Mouse (Mus musculus) kidney, adult 2 months (tissue): ENCODE data around the gene Plcd3. TPM values are rescaled to one million over a fixed set of nuclear protein-coding genes. Genes with fewer than 3 reads are reported as not detected.
A peak's percentile ranks its signal among the peaks of the same experiment; 100 is the strongest.

Experiments used
- DNase-seq: peaks from one replicate; pipeline ENCODE4 v3.0.0; 2021
- H3K27ac ChIP-seq: fragments of 200-500 bp; 2 replicates; pipeline ENCODE4 v1.5.1; 2012; ENCODE audit warnings: low read depth, low read length, control low read depth, inconsistent platforms; ENCODE audit not compliant: insufficient read depth
- H3K27me3 ChIP-seq: fragments of 200-500 bp; replicated peaks from 2 replicates; pipeline ENCODE4 v1.6.1; 2012; ENCODE audit warnings: mild to moderate bottlenecking, moderate library complexity, low read length, inconsistent platforms; ENCODE audit not compliant: control insufficient read depth, insufficient read depth
- H3K36me3 ChIP-seq: fragments of 200-500 bp; 2 replicates; pipeline ENCODE4 v1.6.1; 2012; ENCODE audit warnings: mild to moderate bottlenecking, moderate library complexity, low read length, inconsistent platforms; ENCODE audit not compliant: control insufficient read depth, insufficient read depth
- H3K4me1 ChIP-seq: fragments of 200-500 bp; 2 replicates; pipeline ENCODE4 v1.6.1; 2011; ENCODE audit warnings: low read length; ENCODE audit not compliant: control insufficient read depth, insufficient read depth
- H3K4me3 ChIP-seq: fragments of 200-500 bp; 2 replicates; pipeline ENCODE4 v1.5.1; 2011; ENCODE audit warnings: mild to moderate bottlenecking, low read depth, low read length, control low read depth; ENCODE audit not compliant: insufficient read depth
- CTCF ChIP-seq: fragments of 200-500 bp; conservative IDR thresholded peaks from 2 replicates; pipeline ENCODE4 v1.5.1; 2011; ENCODE audit warnings: low read depth, mild to moderate bottlenecking, control low read depth, low read length, moderate library complexity, mixed read lengths; ENCODE audit not compliant: insufficient read depth, insufficient read length
- POLR2A ChIP-seq: fragments of 200-500 bp; IDR thresholded peaks from one replicate; pipeline ENCODE4 v1.6.1; 2011; ENCODE audit warnings: low read depth, low read length, control low read depth
- WGBS: fragments of 180-500 bp; shearing (Covaris S2); methylation state at CpG from one replicate; pipeline ENCODE4 v1.1.7; 2018; 5-methylcytosine and 5-hydroxymethylcytosine counted together
- polyA plus RNA-seq: library from polyadenylated mRNA; depleted of rRNA; stranded (reverse); fragments of >200 nt; gene quantifications from 2 replicates; pipeline ENCODE4 v1.2.3, GENCODE M21; 2012

Plcd3 gene
- polyA plus RNA-seq, 1 experiment: 14.9 TPM

DNA sequence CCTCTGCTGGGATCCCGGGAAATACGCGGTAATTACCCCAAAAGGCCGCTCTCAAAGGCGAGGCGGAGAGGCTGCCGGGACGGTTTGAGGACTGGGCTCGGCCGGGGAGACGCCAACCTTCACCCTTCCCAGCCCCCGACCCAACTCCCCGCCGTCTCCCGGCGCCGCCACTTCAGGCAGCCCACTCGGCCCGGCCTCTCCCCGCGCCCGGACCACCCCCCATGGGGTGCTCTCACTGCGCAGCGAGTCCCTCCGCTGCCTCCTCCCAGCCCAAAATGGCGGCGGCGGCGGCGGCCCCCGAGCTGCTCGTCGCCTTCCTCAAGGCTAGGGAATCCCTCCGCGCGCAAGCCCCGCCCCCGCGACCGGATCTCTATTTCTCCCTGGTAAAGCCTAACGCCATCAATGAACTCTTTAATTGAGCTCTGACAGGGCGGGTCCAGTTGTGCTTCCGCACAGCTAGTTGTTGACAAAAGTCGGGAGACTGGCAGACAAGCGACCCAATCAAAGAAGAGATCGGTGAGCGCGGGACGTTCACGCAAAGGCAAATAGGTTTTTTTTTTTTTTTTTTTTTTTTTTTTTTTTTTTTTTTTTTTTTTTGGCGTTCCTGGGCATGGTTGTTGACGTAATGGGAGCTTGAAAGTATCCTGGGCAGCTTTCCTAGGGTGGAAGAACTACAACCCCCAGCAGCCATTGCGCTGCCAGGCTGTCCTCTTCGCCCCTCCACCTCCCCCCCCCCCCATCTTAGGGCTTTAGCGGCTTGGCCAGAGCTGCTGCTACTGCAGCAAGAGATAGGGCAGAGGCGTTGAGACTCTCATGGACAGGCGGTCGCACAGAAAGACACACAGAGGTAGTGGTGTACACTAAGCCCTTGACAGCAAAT lies 31.4 kb upstream of the Plcd3 start:
- peak; percentile 100 for DNase-seq
- Histone ChIP-seq H3K27me3 (no peaks in the 10 kb centered on the region), H3K27ac (peak overlapping the region; percentile 97), H3K4me1 (peaks cover 12% of the 10 kb centered on the region), H3K4me3 (peak overlapping the region; percentile 96), H3K36me3 (no peaks in the 10 kb centered on the region)
- WGBS: under 1% methylated on average over 56 of the region's 58 CpGs
- TF ChIP-seq CTCF: no peak
- peak; percentile 36 for TF ChIP-seq POLR2A

DNA sequence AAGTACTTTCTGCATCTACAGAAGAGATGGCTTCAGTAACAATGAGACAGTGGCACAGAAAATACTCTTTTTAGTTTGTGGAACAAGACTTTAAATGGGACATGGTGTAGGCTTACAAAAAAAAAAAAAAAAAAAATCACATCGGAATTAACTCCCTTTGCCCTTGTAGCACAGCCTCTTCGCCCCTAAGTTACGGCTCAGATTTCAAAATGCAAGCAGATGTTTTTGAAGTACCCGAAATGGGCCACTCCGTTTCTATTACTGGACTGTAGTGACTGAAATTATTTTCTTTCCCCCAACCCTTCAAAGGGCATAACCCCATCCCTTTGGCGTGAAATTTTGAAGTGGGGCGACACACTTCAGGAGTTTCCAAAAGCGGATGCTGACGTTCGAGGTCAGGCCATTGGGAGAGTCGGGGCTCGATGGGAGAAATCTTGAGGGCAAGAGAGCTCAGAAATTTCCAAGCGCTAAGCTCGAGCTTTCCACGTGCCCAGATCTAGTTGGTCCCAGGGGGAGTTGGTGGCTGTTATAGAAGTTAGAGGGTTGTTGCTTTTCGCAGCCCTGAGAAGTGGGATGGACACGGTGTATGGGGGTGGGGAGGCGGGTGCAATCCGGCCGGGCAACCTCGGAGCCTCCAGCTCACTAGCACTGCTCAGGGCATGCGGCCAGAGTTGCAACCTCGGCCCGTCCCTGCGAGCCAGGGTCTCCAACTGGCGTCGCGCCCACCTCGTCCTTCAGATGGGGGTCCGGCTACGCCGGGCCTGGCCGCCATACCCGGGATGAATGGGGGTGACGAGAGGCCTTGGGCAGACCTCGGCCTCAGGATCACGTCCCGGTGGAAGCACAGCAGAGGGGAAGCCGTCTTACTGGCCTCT lies 30.5 kb upstream of the Plcd3 start, which contains the start of gene Hexim2:
Hexim2 (plus strand) TSS at position 729 of the 875 bp plus-strand sequence.
- peaks cover 12% of the 10 kb centered on the region for H3K4me1 ChIP-seq
- under 1% methylated on average over 39 of the region's 39 CpGs for WGBS
- H3K36me3 ChIP-seq: no peaks in the 10 kb centered on the region
- TF ChIP-seq CTCF (no peak), POLR2A (peak; percentile 11)
- peak within 1 kb of the TSS; percentile 96 for H3K4me3 ChIP-seq
- peak within 1 kb of the TSS; percentile 97 for H3K27ac ChIP-seq
- no peaks in the 10 kb centered on the region for H3K27me3 ChIP-seq
- peak; percentile 68 for DNase-seq

DNA sequence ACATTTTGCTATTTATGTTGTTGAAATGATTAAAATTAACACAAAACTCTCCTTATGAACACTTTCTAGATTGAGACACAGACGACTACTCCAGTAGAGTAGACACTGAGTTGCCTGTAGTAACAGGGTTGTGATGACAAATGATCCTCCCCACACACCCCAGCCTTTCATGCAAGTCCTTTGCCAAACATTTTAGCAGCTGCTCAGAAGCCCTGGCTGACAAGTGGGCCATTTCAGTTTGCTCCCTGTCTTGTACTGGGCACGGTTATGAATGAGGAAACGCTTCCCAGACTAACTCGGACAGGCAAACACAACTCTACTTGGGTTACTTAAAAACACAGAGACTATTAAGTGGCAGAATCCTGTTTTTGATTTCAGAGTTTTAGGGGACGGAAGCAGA lies 18.9 kb upstream of the Plcd3 start:
- peaks cover 3% of the 10 kb centered on the region; the same call in 1 of the 2 replicates for H3K4me1 ChIP-seq
- no peaks in the 10 kb centered on the region for H3K27me3 ChIP-seq
- no peak overlapping the region for H3K27ac ChIP-seq
- WGBS: 55% methylated on average over 5 of the region's 5 CpGs
- no peak overlapping the region for H3K4me3 ChIP-seq
- DNase-seq: no peak
- H3K36me3 ChIP-seq: no peaks in the 10 kb centered on the region
- TF ChIP-seq POLR2A (no peak), CTCF (no peak)

DNA sequence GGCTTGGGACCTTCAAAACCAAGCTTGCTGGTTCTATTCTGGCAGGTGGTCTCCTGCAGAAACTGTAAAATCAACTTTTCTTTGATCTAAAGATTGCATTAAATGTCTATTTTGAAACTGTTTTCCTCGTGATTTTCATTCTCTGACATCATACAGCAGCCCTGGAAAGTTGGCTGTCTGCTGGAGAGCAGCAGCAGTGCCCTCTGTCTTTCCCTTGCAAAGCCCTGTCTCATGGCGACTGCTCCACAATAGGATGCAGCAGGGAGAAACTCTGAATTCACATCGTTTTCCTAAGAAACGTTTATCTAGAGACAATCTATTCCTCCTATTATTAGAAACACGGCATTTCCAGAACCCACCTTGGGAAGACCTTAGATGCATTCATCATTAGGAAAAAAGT lies 18.2 kb upstream of the Plcd3 start:
- Histone ChIP-seq H3K4me3 (no peak overlapping the region), H3K36me3 (no peaks in the 10 kb centered on the region), H3K4me1 (peaks cover 6% of the 10 kb centered on the region; the same call in 1 of the 2 replicates), H3K27me3 (no peaks in the 10 kb centered on the region), H3K27ac (no peak overlapping the region)
- no peak for DNase-seq
- 40% methylated on average over 5 of the region's 5 CpGs for WGBS
- TF ChIP-seq CTCF (peak; percentile 24; the same call in 1 of the 2 replicates), POLR2A (no peak)

DNA sequence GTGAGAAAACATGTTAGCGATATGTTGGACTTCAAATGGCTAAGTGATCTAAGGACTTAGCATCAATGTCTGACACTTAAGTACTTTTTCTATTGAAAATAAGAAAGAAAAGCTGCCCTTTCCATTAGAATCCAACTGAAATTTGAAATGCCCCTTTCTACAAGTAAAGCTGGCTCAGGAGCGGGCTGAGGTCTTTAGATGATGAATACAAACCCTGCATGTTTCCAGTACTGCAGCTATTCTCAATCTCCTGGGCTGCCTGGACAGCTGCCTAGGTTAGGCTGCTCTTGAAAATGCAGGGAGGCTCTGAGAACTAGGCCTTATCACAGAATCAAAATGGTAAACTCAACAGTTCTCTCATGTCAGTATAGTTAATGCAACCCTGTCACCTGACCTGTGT lies 17.4 kb upstream of the Plcd3 start:
- Histone ChIP-seq H3K4me3 (no peak overlapping the region), H3K4me1 (peaks cover 9% of the 10 kb centered on the region; the same call in 1 of the 2 replicates), H3K27ac (no peak overlapping the region), H3K36me3 (no peaks in the 10 kb centered on the region), H3K27me3 (no peaks in the 10 kb centered on the region)
- WGBS: 71% methylated on average over 2 of the region's 2 CpGs
- DNase-seq: no peak
- TF ChIP-seq CTCF (no peak), POLR2A (no peak)

DNA sequence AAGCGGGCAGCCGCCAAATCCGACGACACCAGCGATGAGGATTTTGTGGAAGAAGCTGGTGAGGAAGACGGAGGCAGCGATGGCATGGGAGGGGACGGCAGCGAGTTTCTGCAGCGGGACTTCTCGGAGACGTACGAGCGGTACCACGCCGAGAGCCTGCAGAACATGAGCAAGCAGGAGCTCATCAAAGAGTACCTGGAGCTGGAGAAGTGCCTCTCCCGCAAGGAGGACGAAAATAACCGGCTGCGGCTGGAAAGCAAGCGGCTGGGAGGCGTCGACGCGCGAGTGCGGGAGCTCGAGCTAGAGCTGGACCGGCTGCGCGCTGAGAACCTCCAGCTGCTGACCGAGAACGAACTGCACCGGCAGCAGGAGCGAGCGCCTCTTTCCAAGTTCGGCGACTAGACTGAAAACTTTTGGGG lies 16.1 kb upstream of the Plcd3 start:
- H3K27ac ChIP-seq: peak overlapping the region; percentile 59
- no peak for TF ChIP-seq POLR2A
- no peak for TF ChIP-seq CTCF
- no peaks in the 10 kb centered on the region for H3K36me3 ChIP-seq
- peak overlapping the region; percentile 74 for H3K4me3 ChIP-seq
- H3K27me3 ChIP-seq: no peaks in the 10 kb centered on the region
- H3K4me1 ChIP-seq: peaks cover 15% of the 10 kb centered on the region; the same call in 1 of the 2 replicates
- peak; percentile 48 for DNase-seq
- under 1% methylated on average over 38 of the region's 38 CpGs for WGBS
